Mouse (Mus musculus): ENCODE data around the gene Dpm3.
"Not testable (repeated sequence)": the region's sequence is repeated elsewhere in the genome, so short reads cannot be mapped to it uniquely, and the experiment has no call there.

Gene Dpm3

DNA sequence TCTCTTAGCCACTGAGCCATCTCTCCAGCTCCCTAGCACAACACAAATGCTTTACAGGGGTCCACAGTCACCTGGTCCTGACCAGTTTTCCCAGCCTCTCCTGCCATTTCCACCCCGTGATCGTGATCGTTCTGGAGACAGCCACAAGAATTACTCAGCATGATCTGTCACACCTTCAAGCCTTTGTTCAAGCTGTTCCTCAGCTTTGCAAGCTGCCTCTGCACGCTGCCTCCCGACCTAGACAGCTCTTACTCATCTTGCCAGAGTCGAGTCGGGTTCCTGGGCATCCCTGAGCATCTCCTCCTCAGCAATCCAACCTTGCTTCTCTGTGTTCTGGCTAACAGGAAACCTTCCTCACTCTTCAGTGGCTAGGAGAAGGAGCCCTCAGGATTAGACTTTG, at the start of gene Dpm3:
Gene Dpm3 (plus strand): TSS at position 283 of the 400 bp plus-strand sequence.
- no peak for DNase-seq

- DNase-seq: no peak
Observed at GRCm38 (mm10) chr3:89209731-89210130, 49.4 kb upstream of the Dpm3 start.

DNA sequence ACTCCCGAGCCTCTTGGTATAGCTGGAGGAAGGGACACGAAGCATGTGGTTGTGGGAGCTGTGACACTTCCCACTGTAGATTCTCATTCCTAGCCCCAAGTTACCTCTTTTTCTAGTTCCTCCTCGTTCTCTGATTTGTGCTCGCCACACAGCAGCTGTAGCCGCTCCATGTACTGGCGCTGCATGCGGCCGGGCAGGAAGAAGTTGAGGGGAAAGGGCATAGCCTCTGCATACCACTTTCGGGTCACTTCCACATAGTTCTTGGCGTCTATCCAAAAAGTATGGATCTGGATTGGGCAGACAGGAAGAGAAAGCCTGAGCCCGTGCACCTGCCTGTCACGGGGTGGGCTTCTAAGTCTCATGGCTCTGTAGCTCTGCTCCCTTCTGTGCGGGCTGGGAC, 49.0 kb upstream of the Dpm3 start:
- no peak for DNase-seq

DNA sequence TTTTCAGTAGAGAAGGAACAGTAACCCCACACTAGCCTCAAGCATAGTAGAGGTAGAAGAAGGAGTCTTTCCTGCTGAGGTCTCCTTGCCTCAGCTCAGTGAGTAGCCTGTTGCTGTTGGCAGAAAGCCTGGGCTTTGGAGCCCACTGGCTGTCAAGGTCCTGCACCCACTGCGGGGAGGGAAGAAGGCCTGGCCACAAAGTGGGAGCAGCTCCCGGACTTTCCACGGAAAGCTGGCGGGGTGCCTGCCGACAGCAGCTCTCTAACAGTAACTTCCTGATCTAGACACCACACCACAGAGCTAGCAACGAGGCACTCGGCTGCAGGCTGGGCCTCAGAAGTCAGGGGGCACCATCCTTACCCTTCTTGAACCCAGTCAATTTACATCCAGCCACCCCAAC, 48.4 kb upstream of the Dpm3 start:
- no peak for DNase-seq

GRCm38 (mm10) chr3:89213803-89214530, 45.2 kb upstream of the Dpm3 start:
- DNase-seq: peak; percentile 89

DNA sequence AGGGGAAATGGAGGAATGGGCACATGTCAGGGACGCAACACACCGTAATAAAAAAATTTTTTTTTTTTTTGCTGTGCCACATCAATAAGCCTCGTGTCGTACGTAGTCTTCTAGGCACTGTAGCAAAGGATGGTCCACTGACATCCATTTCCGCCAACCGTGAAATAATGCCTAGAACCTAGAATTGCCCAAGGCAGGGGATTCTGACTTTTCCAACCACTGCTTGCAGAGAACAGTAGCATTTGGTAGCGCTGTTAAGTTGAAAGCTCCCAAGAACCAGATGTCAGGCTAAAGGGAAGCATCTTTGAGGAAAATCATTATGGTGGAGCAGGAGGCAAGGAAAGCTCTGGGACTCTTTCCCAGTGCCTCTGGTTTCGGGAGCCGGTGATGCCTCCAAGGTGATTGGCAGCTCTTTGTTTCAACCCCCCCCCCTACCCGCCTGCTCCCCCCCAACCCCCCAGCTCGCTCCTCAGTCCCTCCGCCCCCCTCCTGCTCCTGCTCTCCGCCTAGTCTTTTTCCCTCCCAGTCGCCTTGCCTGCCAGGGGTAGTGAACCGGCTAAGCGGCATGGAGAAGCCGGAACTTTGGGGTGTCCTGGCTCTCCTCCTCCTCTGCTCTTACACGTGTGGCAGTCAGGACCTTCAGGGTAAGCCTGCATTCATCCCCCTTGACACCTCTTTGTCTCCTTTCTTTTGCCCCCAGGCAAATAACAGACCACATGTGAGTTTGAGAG, 44.3 kb upstream of the Dpm3 start, which contains the start of gene Thbs3:
Gene Thbs3 (plus strand): TSS at position 500 of the 731 bp plus-strand sequence.
- DNase-seq: no peak

- peak; percentile 92 for DNase-seq
Observed at GRCm38 (mm10) chr3:89215853-89216252, 43.3 kb upstream of the Dpm3 start.

GRCm38 (mm10) chr3:89216407-89216806, 42.8 kb upstream of the Dpm3 start:
- DNase-seq: not testable (repeated sequence)

GRCm38 (mm10) chr3:89218271-89218670, 40.9 kb upstream of the Dpm3 start:
- no peak for DNase-seq

GRCm38 (mm10) chr3:89219546-89219945, 39.6 kb upstream of the Dpm3 start:
- no peak for DNase-seq

DNA sequence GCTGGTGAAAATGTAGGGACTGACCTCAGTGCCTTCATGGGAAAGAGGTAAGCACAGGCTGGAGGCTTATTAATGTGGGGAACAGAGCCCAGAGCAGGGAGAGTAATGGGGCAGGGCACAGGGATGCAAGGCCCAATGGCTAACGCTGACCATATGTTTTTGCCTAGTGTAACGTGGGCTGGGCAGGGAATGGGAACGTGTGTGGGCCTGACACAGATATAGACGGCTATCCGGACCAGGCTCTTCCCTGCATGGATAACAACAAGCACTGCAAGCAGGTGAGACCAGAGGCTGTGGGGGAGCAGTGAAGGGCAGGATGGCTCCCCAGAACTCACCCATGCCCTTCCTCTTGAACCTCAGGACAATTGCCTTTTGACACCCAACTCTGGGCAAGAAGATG, 38.0 kb upstream of the Dpm3 start:
- no peak for DNase-seq

DNA sequence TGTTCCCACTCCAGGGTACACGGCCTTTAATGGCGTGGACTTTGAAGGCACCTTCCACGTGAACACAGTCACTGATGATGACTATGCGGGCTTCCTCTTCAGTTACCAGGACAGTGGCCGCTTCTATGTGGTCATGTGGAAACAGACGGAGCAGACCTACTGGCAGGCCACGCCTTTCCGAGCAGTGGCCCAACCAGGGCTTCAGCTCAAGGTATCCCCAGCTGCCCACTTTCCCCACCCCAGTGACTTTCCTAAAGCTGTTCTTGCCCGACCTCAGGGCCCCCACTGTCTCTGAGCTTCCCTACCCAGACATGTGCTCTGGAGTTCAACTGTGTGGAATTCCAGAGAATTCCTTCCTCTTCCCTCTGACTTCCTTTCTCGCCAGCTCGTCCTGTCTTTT, 34.4 kb upstream of the Dpm3 start:
- DNase-seq: no peak

GRCm38 (mm10) chr3:89225321-89225815, 33.8 kb upstream of the Dpm3 start:
- DNase-seq: no peak

- DNase-seq: no peak
Observed at GRCm38 (mm10) chr3:89225918-89226317, 33.2 kb upstream of the Dpm3 start.

GRCm38 (mm10) chr3:89226361-89226760, 32.8 kb upstream of the Dpm3 start:
- DNase-seq: no peak

DNA sequence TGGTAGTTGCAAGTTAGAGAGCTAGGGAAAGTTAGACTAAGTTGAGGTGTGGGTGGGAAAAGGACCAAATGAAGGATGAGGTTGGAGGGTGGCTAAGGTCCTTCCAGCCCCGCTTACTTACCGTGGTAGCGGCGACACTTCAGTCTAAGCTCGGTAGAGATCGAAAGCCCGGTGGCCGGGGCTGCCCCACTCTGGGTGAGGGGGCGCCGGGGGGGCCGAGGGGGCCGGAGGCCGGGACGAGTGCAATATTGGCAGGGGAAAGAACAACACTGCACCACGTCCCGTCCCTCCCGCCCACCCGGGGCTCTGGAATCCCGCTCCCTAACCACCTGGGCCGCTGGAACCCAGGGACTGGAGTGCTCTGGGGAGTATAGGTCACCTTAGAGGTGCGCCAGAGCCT, 32.3 kb upstream of the Dpm3 start, which contains the start of gene Mtx1:
Gene Mtx1 (minus strand): TSS at position 189 of the 400 bp plus-strand sequence.
- peak; percentile 30 for DNase-seq

- peak; percentile 70 for DNase-seq
Observed at GRCm38 (mm10) chr3:89227307-89228179, 31.6 kb upstream of the Dpm3 start.

DNA sequence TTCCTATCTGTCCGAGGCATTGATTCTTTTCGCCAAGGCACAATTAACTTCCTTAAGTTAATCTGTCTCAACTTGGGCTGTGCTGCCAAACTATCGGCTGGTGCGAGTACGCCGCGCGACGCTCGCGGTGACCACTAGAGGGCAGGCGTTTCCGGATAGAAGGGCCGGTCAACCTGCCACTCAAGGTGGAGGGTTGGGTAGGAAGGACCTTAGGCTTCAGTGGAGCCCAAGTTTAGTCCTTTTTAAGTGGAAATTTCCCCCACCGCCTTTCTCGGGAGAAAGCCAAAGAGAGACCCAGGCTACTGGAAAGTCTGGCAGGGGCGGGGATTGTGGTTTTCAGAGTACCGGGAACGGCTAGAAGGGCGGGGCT, 31.0 kb upstream of the Dpm3 start:
- DNase-seq: peak; percentile 93

DNA sequence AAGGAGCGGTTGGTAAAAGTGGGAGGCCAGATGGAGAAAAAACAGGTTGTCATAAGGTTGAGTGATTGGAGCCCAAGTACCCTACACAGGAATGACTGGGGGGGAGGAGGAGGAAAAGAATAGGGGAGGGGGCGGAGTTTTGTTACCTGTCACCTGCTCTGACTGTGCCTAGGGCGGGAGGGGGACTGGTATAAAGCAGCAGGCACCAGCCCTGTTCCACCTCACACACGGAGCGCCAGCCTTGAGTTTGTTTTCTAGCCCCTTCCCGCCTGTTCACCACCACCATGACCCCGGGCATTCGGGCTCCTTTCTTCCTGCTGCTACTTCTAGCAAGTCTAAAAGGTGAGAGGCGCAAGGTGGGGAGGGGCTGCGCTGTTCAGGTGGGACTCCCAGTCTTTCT, 30.3 kb upstream of the Dpm3 start, which contains the start of gene Muc1:
Gene Muc1 (plus strand): TSS at position 222 of the 400 bp plus-strand sequence.
- no peak for DNase-seq

- no peak for DNase-seq
Observed at GRCm38 (mm10) chr3:89229276-89229675, 29.9 kb upstream of the Dpm3 start.

DNA sequence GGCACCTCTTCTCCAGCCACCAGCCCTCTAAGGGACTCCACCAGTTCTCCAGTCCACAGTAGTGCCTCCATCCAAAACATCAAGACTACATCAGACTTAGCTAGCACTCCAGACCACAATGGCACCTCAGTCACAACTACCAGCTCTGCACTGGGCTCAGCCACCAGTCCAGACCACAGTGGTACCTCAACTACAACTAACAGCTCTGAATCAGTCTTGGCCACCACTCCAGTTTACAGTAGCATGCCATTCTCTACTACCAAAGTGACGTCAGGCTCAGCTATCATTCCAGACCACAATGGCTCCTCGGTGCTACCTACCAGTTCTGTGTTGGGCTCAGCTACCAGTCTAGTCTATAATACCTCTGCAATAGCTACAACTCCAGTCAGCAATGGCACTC, 28.6 kb upstream of the Dpm3 start:
- no peak for DNase-seq

DNA sequence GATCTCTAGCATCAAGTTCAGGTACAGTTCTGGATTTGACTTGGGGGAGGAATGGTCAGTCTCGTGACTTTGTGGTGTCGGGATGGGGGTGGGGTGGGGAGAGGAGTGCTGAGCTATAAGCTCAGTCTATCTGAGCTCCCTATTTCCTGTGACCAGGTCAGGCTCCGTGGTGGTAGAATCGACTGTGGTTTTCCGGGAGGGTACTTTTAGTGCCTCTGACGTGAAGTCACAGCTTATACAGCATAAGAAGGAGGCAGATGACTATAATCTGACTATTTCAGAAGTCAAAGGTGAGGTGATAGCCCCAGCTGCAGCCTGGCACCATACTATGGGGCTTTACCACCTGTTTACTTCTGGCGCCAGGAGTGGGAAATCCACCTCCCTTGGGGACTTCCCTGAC, 27.8 kb upstream of the Dpm3 start:
- no peak for DNase-seq

DNA sequence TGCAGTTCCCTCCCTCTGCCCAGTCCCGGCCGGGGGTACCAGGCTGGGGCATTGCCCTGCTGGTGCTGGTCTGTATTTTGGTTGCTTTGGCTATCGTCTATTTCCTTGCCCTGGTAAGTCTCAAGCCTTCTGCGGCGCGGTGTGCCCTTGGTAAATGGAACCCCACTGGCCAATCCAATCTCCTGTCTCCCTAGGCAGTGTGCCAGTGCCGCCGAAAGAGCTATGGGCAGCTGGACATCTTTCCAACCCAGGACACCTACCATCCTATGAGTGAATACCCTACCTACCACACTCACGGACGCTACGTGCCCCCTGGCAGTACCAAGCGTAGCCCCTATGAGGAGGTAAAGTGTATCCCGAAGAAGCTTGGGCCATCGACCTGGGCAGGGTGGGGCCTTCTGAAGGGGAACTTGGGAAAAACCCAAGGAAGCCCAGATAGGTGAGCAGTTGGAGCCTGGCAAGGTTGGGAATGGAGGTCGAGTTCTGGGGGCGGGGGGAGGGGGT, 27.3 kb upstream of the Dpm3 start:
- DNase-seq: no peak
